Mouse (Mus musculus) layer of hippocampus, adult 9-10 months (tissue): ENCODE results near the gene Pnkd.
"Not testable (repeated sequence)": the region's sequence is repeated elsewhere in the genome, so short reads cannot be mapped to it uniquely, and the experiment has no call there.

Experiments used
- DNase-seq: peaks from one replicate; pipeline ENCODE4 v3.0.0; 2022; ENCODE audit warnings: low spot score

Gene Pnkd

DNA sequence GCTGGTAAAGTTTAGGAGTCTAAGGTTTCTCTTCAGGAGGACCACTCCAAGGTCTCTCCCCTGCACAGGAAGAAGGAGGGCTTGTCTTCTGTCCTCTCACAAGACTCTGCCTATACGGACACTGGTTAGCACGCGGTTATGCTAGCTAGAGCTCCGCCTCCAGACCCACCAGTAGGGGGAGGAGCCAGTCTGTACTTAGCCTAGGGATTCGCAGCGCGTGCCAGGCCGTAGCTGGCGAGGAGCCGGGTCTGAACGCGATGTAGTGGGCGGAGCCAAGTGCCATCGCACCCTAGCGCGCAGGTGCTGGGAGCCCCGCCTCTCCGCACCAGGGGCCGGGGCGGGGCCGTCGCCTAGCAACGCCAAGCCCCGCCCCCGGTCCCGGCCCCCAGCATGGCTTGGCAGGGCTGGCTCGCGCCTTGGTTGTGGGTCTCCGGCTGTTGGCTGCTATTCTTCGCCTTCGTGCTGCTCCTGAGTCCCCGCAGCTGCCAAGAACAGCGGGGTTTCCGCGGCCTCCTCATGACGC, 47.6 kb downstream of the Pnkd start:
- peak; percentile 90 for DNase-seq

DNA sequence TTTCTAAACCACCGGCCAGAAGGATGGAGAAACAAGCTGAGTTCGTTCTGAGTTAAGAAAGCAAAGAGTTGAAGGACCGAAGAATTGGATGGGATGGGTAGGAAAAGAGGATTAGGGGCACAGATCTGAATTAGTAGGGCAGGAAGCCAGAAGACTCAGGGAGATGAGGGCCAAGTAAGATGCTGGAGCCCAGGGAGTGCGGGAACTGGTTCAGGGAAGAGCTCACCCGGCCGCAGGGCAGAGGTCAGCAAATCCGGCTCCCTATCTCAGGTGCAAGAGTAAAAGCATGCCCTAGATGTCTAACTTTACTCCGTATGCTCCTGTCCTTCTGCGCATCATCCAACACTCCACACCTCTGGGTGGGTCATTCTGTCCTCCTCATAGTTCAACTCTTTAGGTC, 48.2 kb downstream of the Pnkd start:
- no peak for DNase-seq

DNA sequence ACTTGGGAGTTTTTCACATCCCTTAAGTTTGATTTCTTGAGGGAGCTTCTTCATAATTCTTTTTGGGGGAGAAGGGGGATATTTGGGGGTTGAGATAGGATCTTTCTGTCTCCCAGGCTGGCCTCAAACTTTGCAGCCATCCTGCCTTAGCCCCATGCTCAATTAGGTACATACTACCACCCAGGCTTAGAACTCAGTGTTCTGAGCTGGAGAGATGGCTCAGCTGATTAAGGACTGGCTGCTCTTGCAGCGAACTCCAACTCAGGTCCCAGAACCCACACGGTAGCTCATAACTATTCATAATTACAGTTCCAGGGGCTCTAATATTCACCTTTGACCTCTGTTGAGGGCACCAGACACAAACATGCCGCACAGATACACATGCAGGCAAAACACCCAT, 49.9 kb downstream of the Pnkd start:
- DNase-seq = no peak

DNA sequence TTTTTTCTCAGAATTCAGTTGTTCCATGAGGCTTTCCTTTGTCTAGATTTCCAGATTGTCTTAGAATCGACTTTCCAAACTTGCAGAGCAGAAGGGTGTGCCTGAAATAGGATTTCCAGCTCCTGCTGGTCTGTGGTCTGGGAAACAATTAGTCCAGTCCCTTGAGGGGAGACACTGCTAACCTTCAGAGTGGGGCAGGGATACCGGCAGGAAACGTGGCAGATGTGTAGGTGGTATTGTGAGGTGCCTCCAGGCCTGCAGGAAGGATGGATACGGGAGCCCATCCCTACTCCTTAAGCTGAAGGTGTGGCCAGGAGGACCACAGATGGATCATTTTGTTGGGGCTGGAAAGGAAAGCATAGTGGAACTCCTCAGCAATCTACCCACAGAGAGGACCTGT, 50.3 kb downstream of the Pnkd start:
- no peak for DNase-seq

DNA sequence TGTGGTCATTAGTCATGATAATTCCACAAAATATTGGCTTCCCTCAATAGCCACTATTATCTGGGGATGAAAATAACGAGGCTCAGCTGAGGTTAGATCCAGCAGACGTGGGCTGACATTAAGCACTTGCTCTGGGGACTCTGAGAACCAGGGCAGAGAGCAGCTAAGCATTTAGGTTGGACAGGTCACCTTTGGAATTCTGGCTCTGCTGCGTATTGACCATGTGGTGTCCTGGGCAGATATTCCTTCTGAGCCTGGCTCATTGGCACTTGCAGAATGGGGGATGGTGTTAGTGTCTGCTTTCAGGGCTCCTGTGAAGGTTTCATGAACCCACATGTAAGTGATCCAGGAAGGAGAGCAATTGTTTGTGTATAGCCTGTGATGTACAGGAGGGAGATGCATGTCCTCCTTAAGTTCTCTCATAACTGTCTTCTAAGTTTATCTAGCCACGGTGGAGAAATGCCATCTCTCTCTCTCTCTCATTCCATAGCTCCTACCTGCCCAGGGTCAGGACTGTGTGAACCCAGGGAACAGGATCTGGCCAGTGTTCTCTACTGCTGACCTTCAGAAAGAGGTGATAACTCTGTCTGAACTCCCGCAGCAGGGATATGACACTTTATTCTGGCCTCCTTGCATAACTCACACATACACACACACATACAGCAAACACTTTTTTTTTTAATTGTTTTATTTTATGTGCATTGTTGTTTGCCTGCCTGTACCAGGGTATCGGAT, 50.9 kb downstream of the Pnkd start:
- no peak for DNase-seq

DNA sequence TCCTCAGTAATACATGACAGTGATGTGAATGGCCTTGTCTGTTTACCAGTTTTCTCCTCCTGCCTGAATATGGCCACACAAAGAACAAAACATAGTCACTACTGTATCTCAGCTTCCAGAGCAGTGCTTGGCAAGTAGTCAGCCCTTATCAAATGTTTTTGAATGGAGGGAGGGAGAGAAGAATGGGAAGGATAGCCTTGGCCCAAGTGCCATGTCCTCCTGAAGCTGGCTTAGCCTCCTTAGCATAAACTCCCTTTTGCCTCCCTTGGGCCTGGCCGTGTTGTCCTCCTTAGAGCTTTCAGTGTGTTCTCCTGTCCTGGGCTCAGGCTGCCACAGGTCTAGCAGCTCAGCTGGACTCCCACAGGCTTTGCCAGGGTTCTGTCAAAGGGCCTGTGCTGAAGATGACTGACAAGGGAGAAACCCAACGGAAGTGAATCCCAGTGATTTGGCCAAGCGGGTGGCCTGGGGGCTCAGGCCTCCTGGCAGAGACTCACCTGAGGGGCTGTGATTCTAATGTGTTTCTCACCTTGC, 52.6 kb downstream of the Pnkd start:
- DNase-seq = no peak

DNA sequence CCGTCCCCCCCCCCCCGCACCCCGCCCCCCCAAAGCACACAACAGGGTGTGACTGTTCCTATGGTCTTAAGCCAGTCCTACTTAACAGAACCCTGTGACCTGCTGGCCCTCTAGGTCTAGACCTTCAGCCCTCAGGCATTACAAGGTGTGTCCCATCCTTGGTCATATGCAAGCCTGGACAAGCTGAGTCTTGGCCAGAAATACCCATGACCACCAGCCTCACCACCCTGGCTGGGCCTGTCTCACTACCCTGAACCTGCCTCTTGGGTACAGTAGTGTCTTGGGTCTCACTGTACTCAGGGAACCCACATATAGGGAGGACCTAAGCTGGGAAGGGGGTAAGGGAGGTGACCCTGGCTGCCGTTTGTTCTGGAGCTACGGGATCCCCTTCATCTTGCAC, 53.3 kb downstream of the Pnkd start:
- DNase-seq = no peak

DNA sequence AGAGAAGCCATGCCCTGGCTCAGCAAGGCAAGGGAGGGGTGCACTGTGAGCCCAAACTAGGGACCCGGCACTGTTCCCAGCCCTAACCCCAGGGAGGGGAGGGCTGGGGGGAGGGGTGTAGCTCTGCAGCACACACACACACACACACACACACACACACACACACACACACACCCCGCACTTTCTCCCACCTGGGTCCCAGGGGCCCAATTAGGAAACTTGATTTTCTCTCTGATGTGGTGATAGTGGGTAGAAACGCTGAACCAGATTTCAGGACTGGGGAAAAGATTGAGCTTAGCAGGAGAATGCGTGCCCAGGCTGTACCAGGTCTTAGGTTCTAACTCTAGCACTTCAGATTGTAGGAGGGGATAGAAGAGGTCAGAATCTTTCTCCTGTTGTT, 53.9 kb downstream of the Pnkd start:
- DNase-seq = no peak

DNA sequence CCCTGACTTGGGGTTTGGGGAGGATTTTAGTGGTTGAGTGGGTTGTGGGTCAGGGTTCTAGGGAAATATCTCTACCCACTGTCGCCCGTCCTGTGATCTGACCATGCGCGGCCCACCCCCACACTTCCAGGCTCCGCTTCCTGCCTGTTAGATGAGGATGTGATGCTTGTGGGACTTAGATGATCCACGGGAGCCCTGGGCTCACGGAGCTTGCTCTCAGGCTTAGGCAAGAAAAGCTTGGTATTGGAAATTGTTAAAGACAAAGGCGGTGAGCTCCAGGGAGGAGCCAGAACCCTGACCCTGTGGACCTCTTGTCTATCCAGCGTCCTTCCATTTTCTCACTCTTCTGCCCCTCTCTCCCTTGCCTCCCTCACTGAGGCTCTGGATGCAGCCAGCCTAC, 55.2 kb downstream of the Pnkd start:
- DNase-seq = no peak

DNA sequence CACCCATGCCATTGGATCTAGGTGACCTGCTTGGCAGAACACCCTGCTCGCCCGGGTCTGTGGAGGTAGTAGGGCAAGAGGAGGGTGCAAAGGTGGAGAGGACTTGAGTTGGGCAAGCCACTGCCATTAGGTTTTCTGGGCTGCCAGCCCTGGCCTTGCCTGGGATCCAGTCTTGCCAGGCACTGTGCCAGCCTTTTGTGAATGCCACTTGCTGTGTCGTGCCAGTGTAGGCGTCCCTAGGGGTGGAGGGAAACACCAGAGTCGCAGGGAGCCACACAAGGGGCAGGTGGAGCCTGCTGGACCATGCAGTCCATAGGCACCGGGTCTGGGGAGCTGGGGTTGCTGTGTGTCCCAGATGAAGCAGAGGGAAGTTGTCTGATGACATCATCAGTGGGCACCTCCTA, 55.6 kb downstream of the Pnkd start:
- DNase-seq = no peak

DNA sequence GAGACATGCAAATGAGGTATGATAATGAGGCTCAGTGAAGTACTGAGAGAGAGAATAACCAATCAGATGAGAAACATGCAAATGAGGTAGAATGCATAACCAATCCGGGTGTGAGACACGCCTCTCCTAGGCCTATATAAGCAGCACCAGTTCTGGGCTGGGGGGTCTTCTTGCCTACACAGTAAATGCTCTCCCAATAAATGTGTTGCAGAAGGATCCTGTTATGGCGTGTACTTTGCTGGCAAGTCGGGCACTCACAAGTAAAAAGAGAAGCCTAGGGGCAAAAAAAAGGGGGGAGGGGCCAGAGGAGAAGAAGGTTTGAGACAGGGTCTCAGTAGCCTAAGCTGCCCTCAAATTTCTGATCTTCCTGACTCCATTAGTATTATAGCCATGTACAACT, 56.3 kb downstream of the Pnkd start:
- DNase-seq = not testable (repeated sequence)

DNA sequence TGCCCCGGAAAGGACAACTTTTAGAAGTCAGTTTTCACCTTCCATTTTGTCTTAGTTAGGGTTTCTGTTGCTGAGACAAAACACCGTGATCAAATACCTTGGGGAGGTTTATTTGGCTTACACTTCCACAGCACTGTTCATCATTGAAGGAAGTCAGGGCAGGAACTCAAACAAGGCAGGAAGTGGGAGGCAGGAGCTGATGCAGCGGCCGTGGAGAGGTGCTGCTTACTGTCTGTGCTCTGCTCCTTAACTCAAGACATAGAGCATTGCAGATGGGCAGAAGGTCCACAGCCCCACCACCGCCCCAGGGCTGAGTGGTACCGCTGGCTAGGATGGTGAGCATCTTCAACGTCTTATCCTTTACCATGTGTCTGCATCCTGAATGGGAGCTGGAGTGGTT, 57.2 kb downstream of the Pnkd start:
- no peak for DNase-seq

DNA sequence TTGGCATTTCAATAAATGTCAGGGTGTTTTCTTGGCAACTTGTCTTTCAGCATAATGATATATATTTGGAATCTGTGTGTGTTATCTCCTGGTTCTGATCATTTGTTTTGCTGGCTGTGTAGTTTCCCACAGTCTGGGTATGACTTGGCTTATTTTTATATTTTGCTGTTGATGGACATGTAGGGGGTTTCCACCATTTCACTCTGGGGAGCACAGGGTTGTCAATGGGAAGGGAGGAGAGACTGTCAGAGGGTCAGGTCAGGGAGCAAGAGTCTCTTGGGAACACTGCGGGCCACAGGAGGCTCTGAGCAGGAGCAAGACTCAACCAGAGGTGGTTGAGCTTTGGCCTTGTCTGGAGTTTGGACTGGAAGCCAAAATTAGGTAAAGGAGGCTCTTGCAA, 57.6 kb downstream of the Pnkd start:
- DNase-seq = no peak

DNA sequence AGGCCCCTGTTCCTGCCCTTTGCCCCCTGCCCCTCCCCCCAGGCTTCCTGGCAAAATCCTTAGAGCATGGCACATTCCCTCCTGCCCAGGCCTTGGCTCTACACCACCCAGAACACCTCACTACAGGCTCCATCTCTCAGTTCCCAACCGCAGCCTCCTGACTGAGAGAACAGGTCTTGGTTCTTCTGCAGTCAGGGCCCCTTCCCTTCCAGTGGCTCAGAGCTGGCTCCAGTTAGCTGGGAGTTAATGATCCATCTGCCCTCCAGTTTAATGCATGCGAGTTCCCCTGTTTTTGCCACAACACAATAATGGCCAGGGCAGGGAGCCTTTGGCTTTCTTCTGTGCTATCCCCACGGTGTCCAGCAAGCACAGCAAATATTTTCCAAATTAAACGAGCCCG, 58.4 kb downstream of the Pnkd start:
- no peak for DNase-seq

DNA sequence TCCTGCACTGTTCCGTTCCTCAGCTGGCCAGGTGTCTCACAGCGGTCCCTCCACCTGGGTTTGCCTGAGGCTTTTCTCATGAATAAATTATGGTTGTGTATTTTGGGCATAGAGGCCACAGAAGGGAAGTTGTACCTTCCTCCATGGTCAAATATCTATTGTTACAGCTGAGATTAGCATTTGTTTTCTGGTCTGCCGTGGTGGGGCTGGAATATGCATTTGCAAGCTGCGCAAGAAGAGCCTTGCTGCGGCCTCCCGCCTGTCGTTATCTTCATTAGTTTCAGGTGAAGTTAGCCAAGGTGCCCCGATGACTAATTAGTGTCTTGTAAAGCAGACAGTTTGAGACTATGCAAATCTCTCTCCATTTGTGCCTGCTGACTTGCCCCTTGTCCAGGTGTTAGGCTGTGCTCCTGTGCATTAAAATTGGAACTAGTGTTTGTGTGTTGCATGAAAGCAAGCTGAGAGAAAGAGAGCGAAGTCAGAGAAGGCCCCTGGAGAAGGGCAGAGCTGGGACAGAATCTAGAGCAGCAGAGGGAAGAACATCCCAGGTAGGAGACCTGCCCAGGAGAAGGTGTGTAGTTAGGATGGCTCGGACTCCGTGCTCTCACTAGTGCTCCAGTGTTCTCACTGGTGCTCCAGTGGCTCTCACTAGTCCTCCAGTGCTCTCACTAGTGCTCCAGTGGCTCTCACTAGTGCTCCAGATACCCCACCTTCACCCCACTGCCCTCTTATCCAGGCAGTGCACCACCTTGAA, 59.6 kb downstream of the Pnkd start:
- no peak for DNase-seq

DNA sequence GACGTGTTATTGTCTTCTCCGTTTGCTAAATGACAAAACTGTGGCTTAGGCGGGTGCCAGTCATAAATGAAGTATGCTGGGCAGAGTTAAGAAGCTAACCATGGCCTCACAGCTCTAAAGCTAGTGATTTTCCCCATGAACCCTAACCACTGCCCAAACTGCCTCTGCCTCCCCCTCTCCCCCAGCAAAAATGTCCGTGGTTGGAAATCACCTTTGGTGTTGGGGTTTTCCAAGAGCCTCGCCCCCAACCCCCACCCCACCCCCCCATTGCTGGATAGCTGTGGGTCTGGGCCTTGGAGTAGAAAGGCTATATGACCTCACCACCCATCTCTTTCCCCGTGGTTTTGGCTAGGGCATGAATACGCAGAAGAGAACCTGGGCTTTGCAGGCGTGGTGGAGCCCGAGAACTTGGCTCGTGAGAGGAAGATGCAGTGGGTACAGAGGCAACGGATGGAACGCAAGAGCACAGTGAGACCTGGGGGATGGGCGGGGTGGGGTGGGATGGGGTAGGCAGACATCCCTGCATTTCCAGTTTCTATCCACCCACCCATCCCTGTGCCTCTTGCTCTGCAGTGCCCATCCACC, 66.5 kb downstream of the Pnkd start:
- no peak for DNase-seq

DNA sequence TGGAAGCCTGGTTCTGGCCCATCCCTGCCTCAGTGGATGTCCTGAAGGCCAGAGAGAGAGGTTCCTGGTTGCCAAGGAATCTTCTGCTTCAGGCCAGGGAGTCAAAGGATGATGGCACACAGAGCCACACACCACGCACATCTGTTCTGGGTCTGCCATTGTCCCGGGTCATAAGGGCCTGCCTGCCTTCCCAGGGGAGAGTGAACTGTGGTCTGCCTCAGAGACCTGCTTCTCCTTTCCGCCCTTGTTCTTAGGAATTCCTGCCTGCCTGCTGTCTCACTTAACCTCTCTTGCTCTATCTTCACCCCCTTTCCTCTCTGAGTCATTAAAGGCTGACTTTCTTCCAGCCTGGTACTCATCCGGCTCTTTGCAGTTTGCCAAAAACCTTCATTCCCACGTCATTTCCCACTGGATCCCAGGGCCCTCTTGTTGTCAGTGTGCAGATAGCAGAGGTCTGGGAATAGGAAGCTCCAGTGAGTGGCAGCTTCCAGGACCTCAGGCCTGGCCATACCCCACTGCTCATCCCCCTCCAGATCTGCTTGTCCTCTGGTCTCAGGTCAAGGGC, 67.9 kb downstream of the Pnkd start:
- no peak for DNase-seq

DNA sequence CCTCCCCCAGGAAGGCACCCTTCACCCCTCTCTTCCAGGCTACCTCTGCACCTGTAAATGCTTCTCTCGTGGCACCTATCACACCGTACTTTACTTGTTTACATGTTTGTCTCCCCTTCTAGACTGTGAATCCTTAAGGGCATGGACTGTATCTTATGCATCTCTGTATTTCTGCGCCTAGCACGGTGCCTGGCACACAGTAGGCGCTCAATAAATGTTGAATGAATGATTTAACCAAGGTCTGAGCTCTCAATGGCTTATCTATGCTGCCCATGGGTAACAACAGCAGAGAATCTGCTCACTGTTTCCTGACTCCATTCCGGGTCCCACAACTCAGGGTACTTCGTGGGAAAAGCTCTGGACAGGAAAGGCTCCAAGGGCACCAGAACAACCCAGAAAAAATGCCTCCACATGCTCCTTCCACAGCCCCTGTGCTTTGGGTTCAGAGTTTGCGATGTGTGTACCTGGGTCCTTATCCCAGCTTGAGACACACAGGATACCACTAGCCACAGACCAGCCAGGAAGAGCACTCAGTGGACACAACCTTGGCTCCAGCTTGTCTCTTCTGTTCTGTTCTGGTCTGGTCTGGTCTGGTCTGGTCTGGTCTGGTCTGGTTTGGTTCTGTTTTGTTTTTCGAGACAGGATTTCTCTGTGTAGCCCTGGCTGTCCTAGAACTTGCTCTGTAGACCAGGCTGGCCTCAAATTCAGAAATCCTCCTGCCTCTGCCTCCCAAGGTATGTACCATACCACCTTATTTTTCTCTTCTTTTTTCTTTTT, 68.9 kb downstream of the Pnkd start:
- DNase-seq = no peak

DNA sequence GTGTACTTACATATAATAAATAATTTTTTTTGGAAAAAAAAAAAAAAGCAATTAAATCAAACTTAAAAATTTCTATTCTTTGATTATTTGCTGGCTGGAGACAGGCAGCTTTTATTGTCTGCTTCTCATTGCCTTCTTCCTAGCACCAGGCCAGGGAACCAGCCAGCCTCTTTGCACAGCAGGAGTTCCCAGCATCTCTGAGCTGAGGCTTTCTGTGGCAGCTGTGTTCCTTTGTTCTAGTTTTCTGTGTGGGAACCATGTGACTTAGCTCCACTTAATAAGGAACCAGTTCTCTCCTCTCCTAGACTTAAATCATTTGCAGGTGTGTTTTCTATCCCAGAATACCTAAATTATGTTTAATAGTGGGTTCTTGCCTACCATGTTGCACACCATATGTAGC, 72.8 kb downstream of the Pnkd start:
- no peak for DNase-seq

DNA sequence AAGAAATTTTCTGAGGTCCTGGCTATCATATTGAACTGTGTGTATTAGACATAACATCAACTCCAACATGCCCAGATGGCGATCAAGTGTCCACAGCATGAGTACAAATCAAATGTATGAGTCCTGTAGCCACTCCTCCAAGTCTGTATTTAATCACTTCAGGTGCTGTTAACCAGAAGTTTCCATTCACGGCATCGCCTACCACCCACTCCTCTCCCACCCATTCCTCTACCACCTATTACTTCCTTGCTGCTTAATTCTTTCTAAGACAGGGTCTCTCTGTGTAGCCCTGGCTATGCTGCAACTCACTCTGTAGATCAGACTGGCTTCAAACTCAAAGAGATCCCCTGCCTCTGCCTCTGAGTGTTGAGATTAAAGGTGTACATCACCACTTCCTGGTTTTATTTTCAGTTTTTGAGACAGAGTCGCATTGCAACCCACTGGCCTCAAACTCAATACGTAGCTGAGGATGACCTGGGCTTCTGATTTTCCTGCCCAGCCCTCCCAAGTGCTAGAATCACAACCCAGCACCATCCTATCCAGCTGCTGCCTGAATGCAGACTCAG, 75.3 kb downstream of the Pnkd start:
- no peak for DNase-seq

DNA sequence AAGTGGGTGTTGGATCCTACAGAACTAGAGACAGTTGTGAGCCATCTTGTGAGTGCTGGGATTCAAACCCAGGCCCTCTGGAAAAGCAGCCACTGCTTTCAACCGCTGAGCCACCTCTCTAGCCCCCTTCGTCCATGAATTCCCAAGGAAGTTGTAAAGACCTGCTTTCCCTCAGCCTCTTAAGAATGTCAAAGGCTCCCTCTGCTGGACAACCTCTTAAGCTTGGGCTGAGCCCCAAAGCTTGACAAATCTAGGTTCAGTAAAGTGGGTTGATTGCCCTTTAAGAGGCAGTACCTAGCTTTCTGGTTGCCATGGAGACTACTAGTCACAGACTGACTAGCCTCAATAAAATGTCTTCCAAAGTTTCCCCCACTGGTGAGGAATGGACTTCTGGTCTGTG, 77.1 kb downstream of the Pnkd start, which contains the start of gene Catip:
Gene Catip (plus strand): TSS at position 297 of the 400 bp plus-strand sequence.
- peak; percentile 86 for DNase-seq
